Mouse (Mus musculus): ENCODE measurements around the gene Prepl.

- TF ChIP-seq MAX (IDR thresholded peaks at IDR 0.05): no peak
- no peak for TF ChIP-seq CTCF (IDR thresholded peaks at IDR 0.05; ENCODE audit: control insufficient read depth, insufficient read depth, insufficient read length)
These were observed 20.6 kb upstream of the Prepl start for GRCm38 (mm10) chr17:85110640-85111039.

All from C2C12 (cell line).